Mouse (Mus musculus) neural tube, embryonic 15.5 days (tissue): ENCODE results near the gene Tmem202. TPM values are rescaled to one million over a fixed set of nuclear protein-coding genes. Genes with fewer than 3 reads are reported as not detected.

Source experiments
- ATAC-seq: fragments of 200-750 bp; cut with Nextera tagmentation; 2 replicates; pipeline ENCODE4 v1.8.0; 2017; ENCODE audit warnings: mild to moderate bottlenecking, moderate TSS enrichment, moderate library complexity; ENCODE audit not compliant: low FRiP score
- H3K27ac ChIP-seq: fragments of 300-500 bp; sonication (generic); replicated peaks from 2 replicates; pipeline ENCODE4 v1.5.1; 2015; ENCODE audit warnings: mild to moderate bottlenecking, inconsistent platforms
- H3K27me3 ChIP-seq: fragments of 300-500 bp; sonication (generic); replicated peaks from 2 replicates; pipeline ENCODE4 v1.6.1; 2015; ENCODE audit warnings: inconsistent platforms
- H3K36me3 ChIP-seq: fragments of 300-500 bp; sonication (generic); 2 replicates; pipeline ENCODE4 v1.6.1; 2015; ENCODE audit warnings: inconsistent platforms
- H3K4me1 ChIP-seq: fragments of 300-500 bp; sonication (generic); 2 replicates; pipeline ENCODE4 v1.6.1; 2015; ENCODE audit warnings: inconsistent platforms
- H3K4me2 ChIP-seq: fragments of 300-500 bp; sonication (generic); 2 replicates; pipeline ENCODE4 v1.6.1; 2015; ENCODE audit warnings: inconsistent platforms, mild to moderate bottlenecking, moderate library complexity
- H3K4me3 ChIP-seq: fragments of 300-500 bp; sonication (generic); replicated peaks from 2 replicates; pipeline ENCODE4 v1.5.1; 2015; ENCODE audit warnings: mild to moderate bottlenecking, inconsistent platforms
- H3K9ac ChIP-seq: fragments of 300-500 bp; sonication (generic); replicated peaks from 2 replicates; pipeline ENCODE4 v1.6.1; 2015; ENCODE audit warnings: mild to moderate bottlenecking, inconsistent platforms
- H3K9me3 ChIP-seq: fragments of 300-500 bp; sonication (generic); replicated peaks from 2 replicates; pipeline ENCODE4 v1.6.1; 2016; ENCODE audit warnings: inconsistent platforms
- WGBS: fragments of 180-500 bp; shearing (Covaris S2); methylation state at CpG from one replicate; pipeline ENCODE4 v1.1.7; 2015; ENCODE audit warnings: mixed read lengths; 5-methylcytosine and 5-hydroxymethylcytosine counted together
- polyA plus RNA-seq: library from polyadenylated mRNA; unstranded; fragments of >200 nt; fragmentation: Nextera tagmentation; extraction: Ambion mirVana; gene quantifications from 2 replicates; pipeline ENCODE4 v1.2.1, GENCODE M21; 2015

Tmem202 gene
- polyA plus RNA-seq: 0.83 and 1.3 TPM in 2 replicates

GRCm38 (mm10) chr9:59539441-59540137 lies at the start of gene Tmem202, which contains the start of gene Hexa:
Tmem202 (minus strand) TSS chr9:59539847.
Hexa (plus strand) TSS chr9:59539540.
- Histone ChIP-seq H3K27ac (peak within 1 kb of the TSS; percentile 52; the same call in 1 of the 2 replicates), H3K4me1 (peaks cover 28% of the 10 kb centered on the region), H3K4me2 (peak within 1 kb of the TSS; percentile 88), H3K9me3 (no peaks in the 10 kb centered on the region), H3K9ac (peak within 1 kb of the TSS; percentile 73), H3K36me3 (no peaks in the 10 kb centered on the region), H3K4me3 (peak within 1 kb of the TSS; percentile 65), H3K27me3 (peaks cover 6% of the 10 kb centered on the region; the same call in 1 of the 2 replicates)
- ATAC-seq: peak; percentile 94
- 3% methylated on average over 55 of the region's 55 CpGs for WGBS

GRCm38 (mm10) chr9:59588710-59589671 lies 49.3 kb upstream of the Tmem202 start:
- H3K4me3 ChIP-seq: peak overlapping the region; percentile 24
- H3K27me3 ChIP-seq: peaks cover 10% of the 10 kb centered on the region
- peak; percentile 88 for ATAC-seq
- peak overlapping the region; percentile 57 for H3K4me2 ChIP-seq
- H3K4me1 ChIP-seq: peaks cover 31% of the 10 kb centered on the region
- H3K36me3 ChIP-seq: no peaks in the 10 kb centered on the region
- peak overlapping the region; percentile 79 for H3K27ac ChIP-seq
- H3K9ac ChIP-seq: no peak overlapping the region
- H3K9me3 ChIP-seq: no peaks in the 10 kb centered on the region
- 23% methylated on average over 12 of the region's 12 CpGs for WGBS

GRCm38 (mm10) chr9:59588252-59588651 lies 48.6 kb upstream of the Tmem202 start:
- H3K4me3 ChIP-seq: no peak overlapping the region
- peaks cover 31% of the 10 kb centered on the region for H3K4me1 ChIP-seq
- WGBS: 27% methylated on average over 5 of the region's 5 CpGs
- no peaks in the 10 kb centered on the region for H3K36me3 ChIP-seq
- peak; percentile 57; the same call in 1 of the 2 replicates for ATAC-seq
- H3K4me2 ChIP-seq: peak overlapping the region; percentile 57
- no peaks in the 10 kb centered on the region for H3K9me3 ChIP-seq
- H3K9ac ChIP-seq: no peak overlapping the region
- H3K27me3 ChIP-seq: peaks cover 10% of the 10 kb centered on the region
- peak overlapping the region; percentile 79 for H3K27ac ChIP-seq

- Histone ChIP-seq H3K9ac (0 out of 2 replicates have a peak overlapping the region, but pooled peaks have one; percentile 20), H3K4me3 (peak overlapping the region; percentile 19), H3K36me3 (no peaks in the 10 kb centered on the region), H3K4me2 (peak overlapping the region; percentile 49), H3K9me3 (no peaks in the 10 kb centered on the region), H3K4me1 (peaks cover 31% of the 10 kb centered on the region), H3K27ac (no peak overlapping the region), H3K27me3 (peaks cover 10% of the 10 kb centered on the region)
- WGBS: 5% methylated on average over 13 of the region's 13 CpGs
- peak; percentile 32; the same call in 1 of the 2 replicates for ATAC-seq
Observed at GRCm38 (mm10) chr9:59584871-59585308, 45.2 kb upstream of the Tmem202 start.

- Histone ChIP-seq H3K36me3 (no peaks in the 10 kb centered on the region), H3K27ac (peak overlapping the region; percentile 66; the same call in 1 of the 2 replicates), H3K9me3 (no peaks in the 10 kb centered on the region), H3K4me3 (peak overlapping the region; percentile 55), H3K27me3 (peaks cover 4% of the 10 kb centered on the region; the same call in 1 of the 2 replicates), H3K9ac (peak overlapping the region; percentile 50), H3K4me2 (peak overlapping the region; percentile 87), H3K4me1 (peaks cover 28% of the 10 kb centered on the region)
- 0% methylated on average over 19 of the region's 20 CpGs for WGBS
- ATAC-seq: peak; percentile 62; the same call in 1 of the 2 replicates
Observed at GRCm38 (mm10) chr9:59578505-59578867, 38.8 kb upstream of the Tmem202 start.

GRCm38 (mm10) chr9:59577844-59578504 lies 38.3 kb upstream of the Tmem202 start, which contains the start of gene Celf6:
Celf6 (plus strand) TSS chr9:59577917.
- Histone ChIP-seq H3K9ac (peak within 1 kb of the TSS; percentile 50), H3K27me3 (peaks cover 4% of the 10 kb centered on the region; the same call in 1 of the 2 replicates), H3K27ac (peak within 1 kb of the TSS; percentile 66; the same call in 1 of the 2 replicates), H3K4me1 (peaks cover 28% of the 10 kb centered on the region), H3K4me3 (peak within 1 kb of the TSS; percentile 55), H3K9me3 (no peaks in the 10 kb centered on the region), H3K36me3 (no peaks in the 10 kb centered on the region), H3K4me2 (peak within 1 kb of the TSS; percentile 87)
- ATAC-seq: peak; percentile 97
- WGBS: under 1% methylated on average over 43 of the region's 61 CpGs

- H3K4me2 ChIP-seq: peak overlapping the region; percentile 87
- H3K4me3 ChIP-seq: peak overlapping the region; percentile 55
- 11% methylated on average over 13 of the region's 13 CpGs for WGBS
- no peaks in the 10 kb centered on the region for H3K9me3 ChIP-seq
- no peaks in the 10 kb centered on the region for H3K36me3 ChIP-seq
- H3K27me3 ChIP-seq: peaks cover 4% of the 10 kb centered on the region; the same call in 1 of the 2 replicates
- H3K27ac ChIP-seq: peak overlapping the region; percentile 66; the same call in 1 of the 2 replicates
- peak overlapping the region; percentile 50 for H3K9ac ChIP-seq
- H3K4me1 ChIP-seq: peaks cover 28% of the 10 kb centered on the region
- ATAC-seq: no peak
Observed at GRCm38 (mm10) chr9:59577401-59577800, 37.8 kb upstream of the Tmem202 start.

- peaks cover 4% of the 10 kb centered on the region; the same call in 1 of the 2 replicates for H3K27me3 ChIP-seq
- H3K9ac ChIP-seq: no peak overlapping the region
- no peaks in the 10 kb centered on the region for H3K9me3 ChIP-seq
- no peak overlapping the region for H3K27ac ChIP-seq
- no peak for ATAC-seq
- 89% methylated on average over 2 of the region's 2 CpGs for WGBS
- H3K4me3 ChIP-seq: no peak overlapping the region
- H3K4me1 ChIP-seq: 0 out of 2 replicates have a peak, but pooled peaks cover 2% of the 10 kb centered on the region
- no peaks in the 10 kb centered on the region for H3K36me3 ChIP-seq
- no peak overlapping the region for H3K4me2 ChIP-seq
Observed at GRCm38 (mm10) chr9:59571852-59572251, 32.2 kb upstream of the Tmem202 start.

- Histone ChIP-seq H3K36me3 (peaks cover 32% of the 10 kb centered on the region), H3K4me1 (no peaks in the 10 kb centered on the region), H3K9me3 (no peaks in the 10 kb centered on the region), H3K4me2 (no peak overlapping the region), H3K27ac (no peak overlapping the region), H3K4me3 (no peak overlapping the region), H3K9ac (no peak overlapping the region), H3K27me3 (no peaks in the 10 kb centered on the region)
- ATAC-seq: no peak
- WGBS: 29% methylated on average over 6 of the region's 6 CpGs
Observed at GRCm38 (mm10) chr9:59567111-59567510, 27.5 kb upstream of the Tmem202 start.

GRCm38 (mm10) chr9:59565600-59565999 lies 26.0 kb upstream of the Tmem202 start:
- Histone ChIP-seq H3K27me3 (no peaks in the 10 kb centered on the region), H3K9ac (no peak overlapping the region), H3K36me3 (peaks cover 47% of the 10 kb centered on the region), H3K4me3 (no peak overlapping the region), H3K4me2 (no peak overlapping the region), H3K27ac (no peak overlapping the region), H3K9me3 (no peaks in the 10 kb centered on the region), H3K4me1 (no peaks in the 10 kb centered on the region)
- 23% methylated on average over 4 of the region's 4 CpGs for WGBS
- no peak for ATAC-seq

GRCm38 (mm10) chr9:59553719-59554118 lies 14.1 kb upstream of the Tmem202 start:
- Histone ChIP-seq H3K4me1 (no peaks in the 10 kb centered on the region), H3K36me3 (peaks cover 33% of the 10 kb centered on the region), H3K4me2 (no peak overlapping the region), H3K27me3 (no peaks in the 10 kb centered on the region), H3K9ac (no peak overlapping the region), H3K9me3 (no peaks in the 10 kb centered on the region), H3K27ac (no peak overlapping the region), H3K4me3 (no peak overlapping the region)
- whole genome bisulfite sequencing: 88% methylated on average over 4 of the region's 4 CpGs
- no peak for ATAC-seq
